Mouse (Mus musculus): ENCODE measurements around the gene Lrp2.

DNA sequence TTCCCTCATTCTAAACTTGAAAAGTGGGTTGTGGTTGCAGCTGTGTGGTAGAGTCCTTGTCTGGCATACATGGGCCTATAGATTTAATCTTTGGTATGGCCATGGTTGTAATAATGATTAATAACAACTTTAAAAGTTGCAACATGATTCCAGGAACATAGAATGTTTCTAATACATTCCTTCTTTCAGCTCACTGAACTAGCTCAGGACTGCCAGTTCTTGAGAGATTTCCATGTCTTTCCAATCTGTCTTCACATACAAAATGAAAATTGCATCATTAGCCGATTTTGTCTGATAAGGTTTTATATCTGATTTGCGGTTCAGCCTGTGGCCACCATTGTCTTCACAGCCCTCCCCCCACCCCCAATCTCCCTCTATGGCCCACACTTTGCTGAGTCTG is 5.8 kb downstream of the Lrp2 start:
- TF ChIP-seq POLR2A (IDR thresholded peaks at IDR 0.05; ENCODE audit: insufficient read length, low read depth) (no peak), MAX (IDR thresholded peaks at IDR 0.05; ENCODE audit: low read depth) (no peak), MYOD1 (IDR thresholded peaks at IDR 0.05; ENCODE audit: control insufficient read depth in 1 of 3, insufficient read length in 2 of 3, low read depth in 2 of 3) (no peak), E2F4 (IDR thresholded peaks at IDR 0.05; ENCODE audit: insufficient read depth) (no peak), USF1 (IDR thresholded peaks at IDR 0.05; ENCODE audit: low read depth) (no peak), POLR2AphosphoS2 (IDR thresholded peaks at IDR 0.05; ENCODE audit: insufficient read length, low read depth) (no peak), MYOG (IDR thresholded peaks at IDR 0.05; ENCODE audit: control insufficient read depth in 1 of 3, insufficient read depth in 1 of 3, insufficient read length in 2 of 3, low read depth in 2 of 3) (no peak), TCF12 (IDR thresholded peaks at IDR 0.05; ENCODE audit: insufficient read depth, poor library complexity, severe bottlenecking) (no peak), REST (IDR thresholded peaks at IDR 0.05; ENCODE audit: insufficient read depth, insufficient read length) (no peak), CEBPB (IDR thresholded peaks at IDR 0.05; ENCODE audit: insufficient read depth, poor library complexity, severe bottlenecking) (no peak)
